Mouse (Mus musculus): ENCODE measurements at regions not wholly inside any gene's neighbourhood (a gene's known extent, or its start where the extent isn't known, plus 50 kb on each side); places are given as distances from the start of the nearest gene placed in this dataset.

GRCm38 (mm10) chr3:15107301-15107700 lies 221.2 kb downstream of the Car2 start:
- Histone ChIP-seq H3K36me3 (no peaks in the 10 kb centered on the region), H3K4me3 (no peak overlapping the region), H3K9me3 (no peaks in the 10 kb centered on the region), H3K27me3 (ENCODE audit: insufficient read depth, poor library complexity, severe bottlenecking) (no peaks in the 10 kb centered on the region), H3K27ac (no peak overlapping the region), H3K4me1 (no peaks in the 10 kb centered on the region)
- no peak for DNase-seq (ENCODE audit: low spot score)
- 82% methylated on average over 5 of the region's 5 CpGs for WGBS

- no peak for DNase-seq (ENCODE audit: low spot score)
- Histone ChIP-seq H3K9me3 (no peaks in the 10 kb centered on the region), H3K27ac (no peak overlapping the region), H3K4me1 (no peaks in the 10 kb centered on the region), H3K4me3 (no peak overlapping the region), H3K27me3 (ENCODE audit: insufficient read depth, poor library complexity, severe bottlenecking) (no peaks in the 10 kb centered on the region), H3K36me3 (no peaks in the 10 kb centered on the region)
- 87% methylated on average over 9 of the region's 9 CpGs for WGBS
These were observed 222.3 kb downstream of the Car2 start for GRCm38 (mm10) chr3:15108239-15108934.

- H3K27ac ChIP-seq, result no peak overlapping the region
These were observed 221.9 kb downstream of the Gm9733 start for GRCm38 (mm10) chr3:15110037-15110748.

GRCm38 (mm10) chr3:15112177-15112838 lies 219.8 kb downstream of the Gm9733 start:
- Histone ChIP-seq H3K9me3 (no peaks in the 10 kb centered on the region), H3K36me3 (no peaks in the 10 kb centered on the region), H3K27ac (no peak overlapping the region), H3K4me3 (no peak overlapping the region), H3K27me3 (ENCODE audit: insufficient read depth, poor library complexity, severe bottlenecking) (no peaks in the 10 kb centered on the region), H3K4me1 (no peaks in the 10 kb centered on the region)
- no peak for DNase-seq (ENCODE audit: low spot score)
- WGBS, result 72% methylated on average over 2 of the region's 2 CpGs

More at GRCm38 (mm10) chr3:15110037-15110748, 221.9 kb downstream of the Gm9733 start:
- 60% methylated on average over 4 of the region's 4 CpGs for WGBS
- H3K27me3 ChIP-seq (ENCODE audit: insufficient read depth, poor library complexity, severe bottlenecking), result no peaks in the 10 kb centered on the region
- no peaks in the 10 kb centered on the region for H3K4me1 ChIP-seq
- no peak overlapping the region for H3K4me3 ChIP-seq
- no peaks in the 10 kb centered on the region for H3K9me3 ChIP-seq
- no peak for DNase-seq (ENCODE audit: low spot score)
- H3K36me3 ChIP-seq, result no peaks in the 10 kb centered on the region

- Histone ChIP-seq H3K4me3 (no peak overlapping the region), H3K27me3 (ENCODE audit: insufficient read depth, poor library complexity, severe bottlenecking) (no peaks in the 10 kb centered on the region), H3K36me3 (no peaks in the 10 kb centered on the region), H3K27ac (no peak overlapping the region), H3K4me1 (no peaks in the 10 kb centered on the region), H3K9me3 (no peaks in the 10 kb centered on the region)
- WGBS, result 39% methylated on average over 3 of the region's 3 CpGs
- DNase-seq (ENCODE audit: low spot score), result no peak
These were observed 213.3 kb downstream of the Gm9733 start for GRCm38 (mm10) chr3:15118634-15119356.

- Histone ChIP-seq H3K36me3 (no peaks in the 10 kb centered on the region), H3K9me3 (no peaks in the 10 kb centered on the region), H3K27ac (no peak overlapping the region), H3K4me1 (no peaks in the 10 kb centered on the region), H3K4me3 (no peak overlapping the region), H3K27me3 (ENCODE audit: insufficient read depth, poor library complexity, severe bottlenecking) (no peaks in the 10 kb centered on the region)
- WGBS, result 55% methylated on average over 4 of the region's 4 CpGs
- DNase-seq (ENCODE audit: low spot score), result no peak
These were observed 205.4 kb downstream of the Gm9733 start for GRCm38 (mm10) chr3:15126736-15127135.

GRCm38 (mm10) chr3:15128370-15128769 lies 203.7 kb downstream of the Gm9733 start:
- Histone ChIP-seq H3K9me3 (no peaks in the 10 kb centered on the region), H3K36me3 (no peaks in the 10 kb centered on the region), H3K27me3 (ENCODE audit: insufficient read depth, poor library complexity, severe bottlenecking) (no peaks in the 10 kb centered on the region), H3K4me3 (no peak overlapping the region), H3K4me1 (no peaks in the 10 kb centered on the region), H3K27ac (no peak overlapping the region)
- no peak for DNase-seq (ENCODE audit: low spot score)

GRCm38 (mm10) chr3:15128960-15129359 lies 203.1 kb downstream of the Gm9733 start:
- no peak for DNase-seq (ENCODE audit: low spot score)
- Histone ChIP-seq H3K36me3 (no peaks in the 10 kb centered on the region), H3K9me3 (no peaks in the 10 kb centered on the region), H3K27me3 (ENCODE audit: insufficient read depth, poor library complexity, severe bottlenecking) (no peaks in the 10 kb centered on the region), H3K4me3 (no peak overlapping the region), H3K4me1 (no peaks in the 10 kb centered on the region), H3K27ac (no peak overlapping the region)
- 64% methylated on average over 3 of the region's 3 CpGs for WGBS

GRCm38 (mm10) chr3:15129729-15130369 lies 202.3 kb downstream of the Gm9733 start:
- no peak for DNase-seq (ENCODE audit: low spot score)
- Histone ChIP-seq H3K4me1 (no peaks in the 10 kb centered on the region), H3K4me3 (no peak overlapping the region), H3K27me3 (ENCODE audit: insufficient read depth, poor library complexity, severe bottlenecking) (no peaks in the 10 kb centered on the region), H3K9me3 (no peaks in the 10 kb centered on the region), H3K36me3 (no peaks in the 10 kb centered on the region), H3K27ac (no peak overlapping the region)
- 85% methylated on average over 9 of the region's 9 CpGs for WGBS

- H3K27me3 ChIP-seq (ENCODE audit: insufficient read depth, poor library complexity, severe bottlenecking), result no peaks in the 10 kb centered on the region
- H3K27ac ChIP-seq, result no peak overlapping the region
- WGBS, result 67% methylated on average over 5 of the region's 5 CpGs
- H3K4me1 ChIP-seq, result no peaks in the 10 kb centered on the region
- H3K9me3 ChIP-seq, result no peaks in the 10 kb centered on the region
- DNase-seq (ENCODE audit: low spot score), result no peak
- no peaks in the 10 kb centered on the region for H3K36me3 ChIP-seq
- H3K4me3 ChIP-seq, result no peak overlapping the region
These were observed 200.0 kb downstream of the Gm9733 start for GRCm38 (mm10) chr3:15132136-15132535.

GRCm38 (mm10) chr3:15139550-15139949 lies 192.6 kb downstream of the Gm9733 start:
- Histone ChIP-seq H3K27ac (no peak overlapping the region), H3K4me3 (no peak overlapping the region), H3K27me3 (ENCODE audit: insufficient read depth, poor library complexity, severe bottlenecking) (no peaks in the 10 kb centered on the region), H3K4me1 (no peaks in the 10 kb centered on the region), H3K36me3 (no peaks in the 10 kb centered on the region), H3K9me3 (no peaks in the 10 kb centered on the region)
- WGBS, result 79% methylated on average over 1 of the region's 1 CpGs
- DNase-seq (ENCODE audit: low spot score), result no peak

- 76% methylated on average over 1 of the region's 1 CpGs for WGBS
- no peaks in the 10 kb centered on the region for H3K27me3 ChIP-seq (ENCODE audit: insufficient read depth, poor library complexity, severe bottlenecking)
- H3K4me3 ChIP-seq, result no peak overlapping the region
- H3K9me3 ChIP-seq, result no peaks in the 10 kb centered on the region
- no peaks in the 10 kb centered on the region for H3K36me3 ChIP-seq
- DNase-seq (ENCODE audit: low spot score), result no peak
- no peak overlapping the region for H3K27ac ChIP-seq
- no peaks in the 10 kb centered on the region for H3K4me1 ChIP-seq
These were observed 178.4 kb downstream of the Gm9733 start for GRCm38 (mm10) chr3:15153710-15154109.
